Mouse (Mus musculus) heart, adult 10 weeks (tissue): ENCODE measurements around the gene Sostdc1. TPM values are rescaled to one million over a fixed set of nuclear protein-coding genes. Genes with fewer than 3 reads are reported as not detected.

Experiments used
- polyA plus RNA-seq: library from polyadenylated mRNA; stranded (reverse); fragments of 350-450 nt; fragmentation: Illumina TruSeq; extraction: RNeasy Lipid Tissue Mini Kit (QIAGEN cat#74804); gene quantifications from one replicate; pipeline ENCODE4 v1.2.3, GENCODE M21; 2014; ENCODE audit warnings: low read depth, low replicate concordance

Sostdc1 gene
- not detected for polyA plus RNA-seq

DNA sequence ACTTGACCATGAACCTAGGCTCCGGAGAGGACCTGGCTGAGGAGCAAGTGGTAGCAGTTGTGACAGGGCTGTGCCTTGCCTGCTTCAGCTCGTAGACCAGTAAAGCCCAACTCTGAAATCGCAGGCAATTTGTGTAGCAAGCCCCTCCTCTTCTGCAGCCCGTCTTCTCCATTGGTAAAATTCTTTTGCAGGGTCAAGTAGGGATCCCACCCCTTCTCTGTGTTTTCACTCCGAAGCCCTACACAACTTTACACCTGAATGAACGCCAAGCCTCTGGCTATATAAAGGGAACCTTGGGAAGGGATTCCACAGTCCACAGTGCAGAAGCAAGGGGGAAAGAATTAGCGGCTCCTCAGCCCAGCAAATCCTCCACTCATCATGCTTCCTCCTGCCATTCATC is at the start of gene Sostdc1:
Gene Sostdc1, plus strand, starts transcription at position 224 of the 400 bp plus-strand sequence.

Other genes with a start within 250 kb of the Sostdc1 start
- 14.2 TPM for gene Ankmy2, start 157.0 kb upstream of the Sostdc1 start, polyA plus RNA-seq
- 183 TPM for gene Bzw2, start 156.1 kb upstream of the Sostdc1 start, polyA plus RNA-seq
- gene Lrrc72, start 60.7 kb upstream of the Sostdc1 start, polyA plus RNA-seq, result not detected
- 7.6 TPM for gene Ispd, start 67.3 kb downstream of the Sostdc1 start, polyA plus RNA-seq
- gene D630036H23Rik, start 68.0 kb downstream of the Sostdc1 start, polyA plus RNA-seq, result not detected